Mouse (Mus musculus): ENCODE measurements around the gene Sema6d.

- TF ChIP-seq CTCF (IDR thresholded peaks at IDR 0.05; ENCODE audit: control insufficient read depth, insufficient read depth, low read length) (no peak), POLR2A (IDR thresholded peaks at IDR 0.05; ENCODE audit: borderline replicate concordance, control insufficient read depth, low read depth, low read length) (no peak)
These were observed 11.8 kb downstream of the Sema6d start for GRCm38 (mm10) chr2:124101580-124101979.
